Mouse (Mus musculus) heart, embryonic 15.5 days (tissue): ENCODE data around the gene Slc22a4. TPM values are rescaled to one million over a fixed set of nuclear protein-coding genes. Genes with fewer than 3 reads are reported as not detected.
A peak's percentile ranks its signal among the peaks of the same experiment; 100 is the strongest.
"Not testable (repeated sequence)": the region's sequence is repeated elsewhere in the genome, so short reads cannot be mapped to it uniquely, and the experiment has no call there.

Experiments used
- ATAC-seq: fragments of 200-750 bp; cut with Nextera tagmentation; replicated peaks from 2 replicates; pipeline ENCODE4 v1.8.0; 2017; ENCODE audit warnings: low read depth, moderate TSS enrichment; ENCODE audit not compliant: insufficient number of reproducible peaks, insufficient read depth, low FRiP score
- H3K27ac ChIP-seq: fragments of 300-500 bp; sonication (generic); 2 replicates; pipeline ENCODE4 v1.5.1; 2015; ENCODE audit warnings: mild to moderate bottlenecking, inconsistent platforms
- H3K27me3 ChIP-seq: fragments of 300-500 bp; sonication (generic); 2 replicates; pipeline ENCODE4 v1.6.1; 2015; ENCODE audit warnings: inconsistent platforms
- H3K36me3 ChIP-seq: fragments of 300-500 bp; sonication (generic); 2 replicates; pipeline ENCODE4 v1.6.1; 2015; ENCODE audit warnings: mild to moderate bottlenecking, inconsistent platforms
- H3K4me1 ChIP-seq: fragments of 300-500 bp; sonication (generic); replicated peaks from 2 replicates; pipeline ENCODE4 v1.6.1; 2015; ENCODE audit warnings: inconsistent platforms
- H3K4me2 ChIP-seq: fragments of 300-500 bp; sonication (generic); 2 replicates; pipeline ENCODE4 v1.6.1; 2015; ENCODE audit warnings: inconsistent platforms, mild to moderate bottlenecking, moderate library complexity
- H3K4me3 ChIP-seq: fragments of 300-500 bp; sonication (generic); 2 replicates; pipeline ENCODE4 v1.5.1; 2015; ENCODE audit warnings: mild to moderate bottlenecking, inconsistent platforms
- H3K9ac ChIP-seq: fragments of 300-500 bp; sonication (generic); 2 replicates; pipeline ENCODE4 v1.6.1; 2015; ENCODE audit warnings: mild to moderate bottlenecking, inconsistent platforms
- H3K9me3 ChIP-seq: fragments of 300-500 bp; sonication (generic); replicated peaks from 2 replicates; pipeline ENCODE4 v1.6.1; 2016; ENCODE audit warnings: inconsistent platforms
- WGBS: fragments of 180-500 bp; shearing (Covaris S2); methylation state at CpG from one replicate; pipeline ENCODE4 v1.1.7; 2015; ENCODE audit warnings: mixed read lengths; 5-methylcytosine and 5-hydroxymethylcytosine counted together
- polyA plus RNA-seq: library from polyadenylated mRNA; unstranded; fragments of >200 nt; fragmentation: Nextera tagmentation; extraction: Ambion mirVana; gene quantifications from 2 replicates; pipeline ENCODE4 v1.2.1, GENCODE M21; 2015

Slc22a4 gene
- polyA plus RNA-seq, 1 experiment from 2014 or later, result 0.83 TPM

GRCm38 (mm10) chr11:53958984-53959383 lies 68.9 kb downstream of the Slc22a4 start:
- H3K4me1 ChIP-seq, result peaks cover 5% of the 10 kb centered on the region; the same call in 1 of the 2 replicates
- no peak for ATAC-seq
- no peak overlapping the region for H3K9ac ChIP-seq
- H3K4me2 ChIP-seq, result no peak overlapping the region
- H3K4me3 ChIP-seq, result no peak overlapping the region
- no peaks in the 10 kb centered on the region for H3K9me3 ChIP-seq
- H3K36me3 ChIP-seq, result no peaks in the 10 kb centered on the region
- WGBS, result 53% methylated on average over 3 of the region's 3 CpGs
- H3K27ac ChIP-seq, result no peak overlapping the region
- no peaks in the 10 kb centered on the region for H3K27me3 ChIP-seq

- H3K4me2 ChIP-seq, ATAC-seq, H3K36me3 ChIP-seq, H3K27ac ChIP-seq, H3K27me3 ChIP-seq, H3K4me3 ChIP-seq, H3K9ac ChIP-seq, H3K9me3 ChIP-seq, H3K4me1 ChIP-seq: not testable (repeated sequence)
- WGBS, result 27% methylated on average over 4 of the region's 4 CpGs
Measured at GRCm38 (mm10) chr11:53958176-53958575, 69.7 kb downstream of the Slc22a4 start.

- 69% methylated on average over 1 of the region's 1 CpGs for WGBS
Measured at GRCm38 (mm10) chr11:53956636-53957035, 71.3 kb downstream of the Slc22a4 start.

GRCm38 (mm10) chr11:53954653-53955052 lies 73.2 kb downstream of the Slc22a4 start:
- H3K36me3 ChIP-seq, result no peaks in the 10 kb centered on the region
- peak; percentile 69; the same call in 1 of the 2 replicates for ATAC-seq
- peak overlapping the region; percentile 57 for H3K27ac ChIP-seq
- peaks cover 5% of the 10 kb centered on the region; the same call in 1 of the 2 replicates for H3K4me1 ChIP-seq
- H3K9me3 ChIP-seq, result no peaks in the 10 kb centered on the region
- H3K4me2 ChIP-seq, result no peak overlapping the region
- no peak overlapping the region for H3K9ac ChIP-seq
- WGBS, result 39% methylated on average over 3 of the region's 3 CpGs
- H3K4me3 ChIP-seq, result no peak overlapping the region
- no peaks in the 10 kb centered on the region for H3K27me3 ChIP-seq

More at GRCm38 (mm10) chr11:53956636-53957035, 71.3 kb downstream of the Slc22a4 start:
- Histone ChIP-seq H3K27me3 (no peaks in the 10 kb centered on the region), H3K27ac (no peak overlapping the region), H3K4me2 (no peak overlapping the region), H3K4me1 (peaks cover 5% of the 10 kb centered on the region; the same call in 1 of the 2 replicates), H3K36me3 (no peaks in the 10 kb centered on the region), H3K9ac (no peak overlapping the region), H3K9me3 (no peaks in the 10 kb centered on the region), H3K4me3 (no peak overlapping the region)
- ATAC-seq, result no peak

- not testable (repeated sequence) for H3K4me1 ChIP-seq, H3K4me3 ChIP-seq, H3K27ac ChIP-seq, H3K4me2 ChIP-seq, H3K27me3 ChIP-seq, H3K9me3 ChIP-seq, H3K36me3 ChIP-seq, H3K9ac ChIP-seq
- WGBS, result no CpG with 5 or more reads among the region's 3 CpGs
- ATAC-seq, result peak; percentile 69
Measured at GRCm38 (mm10) chr11:53950133-53950532, 77.8 kb downstream of the Slc22a4 start.

Other genes starting within 250 kb of the Slc22a4 start
- 0.74 and 2.5 TPM in 2 replicates for gene Gm12216, start 168.8 kb downstream of the Slc22a4 start, polyA plus RNA-seq
- gene Slc22a5, start 136.4 kb downstream of the Slc22a4 start, polyA plus RNA-seq, result 7.3 and 8.9 TPM in 2 replicates
- 1.8 and 2.6 TPM in 2 replicates for gene Slc22a21, start 47.8 kb downstream of the Slc22a4 start, polyA plus RNA-seq
- 11.4 and 20.8 TPM in 2 replicates for gene Pdlim4, start 40.9 kb upstream of the Slc22a4 start, polyA plus RNA-seq
- gene P4ha2, start 72.0 kb upstream of the Slc22a4 start, polyA plus RNA-seq, result 46.0 and 54.6 TPM in 2 replicates
- not detected in 2 replicates for gene Csf2, start 221.6 kb upstream of the Slc22a4 start, polyA plus RNA-seq
- gene Il3, start 239.2 kb upstream of the Slc22a4 start, polyA plus RNA-seq, result not detected in 2 replicates